Mouse (Mus musculus) MEL (cell line): Measurements from ENCODE around the gene Usp9y.

Source experiments
- CTCF ChIP-seq, 3 experiments: IDR thresholded peaks in 2 of 3; conservative IDR thresholded peaks in 1 of 3; 2 replicates each; pipeline ENCODE4 v1.5.1; 2011 to 2012; ENCODE audit warnings: low read length in 3 of 3, low read depth in 2 of 3, mild to moderate bottlenecking in 2 of 3, improper control_type of control experiment in 1 of 3, inconsistent platforms in 1 of 3, mixed read lengths in 1 of 3, moderate library complexity in 1 of 3; ENCODE audit not compliant: control insufficient read depth in 1 of 3, insufficient read depth in 1 of 3, poor library complexity in 1 of 3, severe bottlenecking in 1 of 3
- GATA1 ChIP-seq: IDR thresholded peaks from 2 replicates; pipeline ENCODE4 v1.6.1; 2011; ENCODE audit warnings: low read depth, low read length, improper control_type of control experiment
- KAT2A ChIP-seq: conservative IDR thresholded peaks from 2 replicates; pipeline ENCODE4 v1.6.1; 2012; ENCODE audit warnings: low read depth, low read length, improper control_type of control experiment, inconsistent platforms
- MAX ChIP-seq: IDR thresholded peaks from 2 replicates; pipeline ENCODE4 v1.6.1; 2011; ENCODE audit warnings: low read length, improper control_type of control experiment
- POLR2A ChIP-seq, 2 experiments: IDR thresholded peaks; 2 replicates each; pipeline ENCODE4 v1.6.1; 2011 to 2012; ENCODE audit warnings: low read length in 2 of 2, mild to moderate bottlenecking in 2 of 2, control low read depth in 1 of 2, improper control_type of control experiment in 1 of 2, low read depth in 1 of 2, moderate library complexity in 1 of 2; ENCODE audit not compliant: control insufficient read depth in 1 of 2, insufficient read depth in 1 of 2, poor library complexity in 1 of 2
- SMC3 ChIP-seq: IDR thresholded peaks from 2 replicates; pipeline ENCODE4 v1.6.1; 2011; ENCODE audit warnings: low read depth, low read length, improper control_type of control experiment
- USF2 ChIP-seq, 2 experiments: IDR thresholded peaks; 2 replicates each; pipeline ENCODE4 v1.6.1; 2011 to 2012; ENCODE audit warnings: improper control_type of control experiment in 2 of 2, low read length in 2 of 2, borderline replicate concordance in 1 of 2, inconsistent platforms in 1 of 2, low read depth in 1 of 2, mild to moderate bottlenecking in 1 of 2; ENCODE audit not compliant: insufficient read depth in 1 of 2
- ZNF384 ChIP-seq: IDR thresholded peaks from 2 replicates; pipeline ENCODE4 v1.6.1; 2012; ENCODE audit warnings: low read depth, mild to moderate bottlenecking, inconsistent platforms, low read length, improper control_type of control experiment

DNA sequence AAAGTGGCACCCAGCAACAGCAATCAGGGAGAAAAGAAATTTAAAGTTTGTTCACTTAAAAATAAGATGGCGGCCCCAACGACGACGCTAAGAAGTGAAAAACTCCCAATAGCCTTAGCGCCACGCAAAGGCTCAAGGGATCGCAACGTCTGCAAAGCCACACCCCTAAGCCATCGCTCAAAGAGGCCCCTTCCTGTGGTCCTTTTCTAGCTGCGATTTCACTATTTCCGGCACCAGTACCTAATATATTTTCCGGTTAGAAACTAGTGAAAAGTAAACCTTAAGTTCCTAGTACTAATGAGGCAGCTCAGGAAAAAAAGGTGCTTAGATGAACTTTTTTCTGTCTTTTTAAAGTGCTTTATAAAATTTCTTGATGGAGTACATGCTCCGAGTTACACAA lies at the start of gene Usp9y:
- TF ChIP-seq CTCF (IDR thresholded peaks at IDR 0.05 in 2 of 3, conservative IDR thresholded peaks at IDR 0.05 in 1 of 3; ENCODE audit: control insufficient read depth in 1 of 3, insufficient read depth in 1 of 3, low read depth in 2 of 3, low read length in 3 of 3, poor library complexity in 1 of 3, severe bottlenecking in 1 of 3) (no peak), SMC3 (no peak), KAT2A (no peak), GATA1 (no peak), USF2 (IDR thresholded peaks at IDR 0.05; ENCODE audit: borderline replicate concordance in 1 of 2, insufficient read depth in 1 of 2, low read depth in 1 of 2, low read length in 2 of 2) (no peak), POLR2A (IDR thresholded peaks at IDR 0.05; ENCODE audit: control insufficient read depth in 1 of 2, insufficient read depth in 1 of 2, low read depth in 1 of 2, low read length in 2 of 2, poor library complexity in 1 of 2) (no peak), MAX (no peak), ZNF384 (no peak)
